In the genomic region with DNA sequence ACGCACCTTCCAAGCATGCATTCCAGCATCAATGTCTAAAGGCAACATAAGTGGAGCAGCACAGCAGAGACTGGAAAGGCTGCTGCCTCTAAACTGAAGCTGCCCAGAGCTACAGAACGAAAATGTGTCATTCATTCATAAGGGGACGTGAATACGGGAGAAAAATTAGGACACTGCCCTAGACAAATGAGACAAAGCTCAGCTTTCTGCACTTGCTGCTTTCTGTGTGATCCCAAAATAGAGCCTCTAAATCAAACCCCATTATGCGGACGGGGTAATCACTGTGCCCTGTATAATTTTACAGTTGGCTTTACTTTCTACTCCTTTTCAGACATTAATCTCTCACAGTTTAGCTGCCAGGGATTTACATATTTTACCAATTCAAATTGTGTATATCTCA, we compare ENCODE assay signal across 19 mouse cellular contexts.
DNase-seq lines count a peak whose midpoint lies in the region; ATAC-seq and TF ChIP-seq lines count a peak whose summit lies in the region.
"Had no signal": no experiment of that assay in that cellular context is flagged by ENCODE, and none has a peak within 500 bp of the region (broad histone marks: within the 10 kb centered on the region; RNA-seq: fewer than 3 reads in every experiment).

No protein-coding gene starts in this region.

- peaks cover 23% of the 10 kb centered on the region for H3K4me1 ChIP-seq in forebrain, embryonic 13.5 days
- peaks cover 14% of the 10 kb centered on the region for H3K4me1 ChIP-seq in forebrain, postnatal 0 days (ENCODE audit: insufficient read depth)
- 0 out of 2 replicates have a peak, but pooled peaks cover 3% of the 10 kb centered on the region for H3K4me1 ChIP-seq in hindbrain, postnatal 0 days (ENCODE audit: insufficient read depth, low read length)
- peaks cover 14% of the 10 kb centered on the region for H3K4me1 ChIP-seq in hindbrain, embryonic 13.5 days (replicated peaks)
- H3K4me1 ChIP-seq in midbrain, embryonic 15.5 days = peaks cover 15% of the 10 kb centered on the region
- H3K4me1 ChIP-seq in midbrain, embryonic 10.5 days = peaks cover 13% of the 10 kb centered on the region
- H3K4me1 ChIP-seq in embryonic facial prominence, embryonic 10.5 days = peaks cover 8% of the 10 kb centered on the region; the same call in 1 of the 2 replicates
- H3K4me1 ChIP-seq: heart, embryonic 12.5 days had no signal

- TF ChIP-seq POLR2A in brain, embryonic 14.5 days (IDR thresholded peaks at IDR 0.05; ENCODE audit: borderline replicate concordance, extremely low read depth, insufficient read depth, insufficient read length, poor library complexity, severe bottlenecking) = no peak

- no peaks in the 10 kb centered on the region for H3K36me3 ChIP-seq in forebrain, embryonic 13.5 days (ENCODE audit: poor library complexity, severe bottlenecking)
- H3K36me3 ChIP-seq in forebrain, postnatal 0 days (ENCODE audit: insufficient read depth) = no peaks in the 10 kb centered on the region
- no peaks in the 10 kb centered on the region for H3K36me3 ChIP-seq in hindbrain, postnatal 0 days (ENCODE audit: insufficient read depth, low read length)
- no peaks in the 10 kb centered on the region for H3K36me3 ChIP-seq in hindbrain, embryonic 13.5 days
- no peaks in the 10 kb centered on the region for H3K36me3 ChIP-seq in midbrain, embryonic 15.5 days (replicated peaks)
- no peaks in the 10 kb centered on the region for H3K36me3 ChIP-seq in midbrain, embryonic 10.5 days
- no peaks in the 10 kb centered on the region for H3K36me3 ChIP-seq in embryonic facial prominence, embryonic 10.5 days (replicated peaks)
- H3K36me3 ChIP-seq: embryonic facial prominence, embryonic 15.5 days; heart, embryonic 12.5 days; hindbrain, embryonic 10.5 days; hindbrain, embryonic 15.5 days had no signal

- no peaks in the 10 kb centered on the region for H3K27me3 ChIP-seq in forebrain, embryonic 13.5 days
- H3K27me3 ChIP-seq in forebrain, postnatal 0 days (ENCODE audit: insufficient read depth, low read length) = no peaks in the 10 kb centered on the region
- H3K27me3 ChIP-seq in hindbrain, postnatal 0 days (ENCODE audit: insufficient read depth, low read length) = no peaks in the 10 kb centered on the region
- no peaks in the 10 kb centered on the region for H3K27me3 ChIP-seq in hindbrain, embryonic 13.5 days
- no peaks in the 10 kb centered on the region for H3K27me3 ChIP-seq in midbrain, embryonic 15.5 days (replicated peaks)
- H3K27me3 ChIP-seq in midbrain, embryonic 10.5 days (ENCODE audit: low read depth, poor library complexity, severe bottlenecking) = no peaks in the 10 kb centered on the region
- no peaks in the 10 kb centered on the region for H3K27me3 ChIP-seq in embryonic facial prominence, embryonic 10.5 days (replicated peaks; ENCODE audit: low read depth, poor library complexity, severe bottlenecking)
- H3K27me3 ChIP-seq: embryonic facial prominence, embryonic 15.5 days; heart, embryonic 12.5 days; hindbrain, embryonic 15.5 days had no signal

- no peak for DNase-seq in forebrain, postnatal 0 days
- DNase-seq in hindbrain, postnatal 0 days (ENCODE audit: low spot score) = no peak
- DNase-seq in midbrain, embryonic 10.5 days (ENCODE audit: low spot score) = no peak
- peak; percentile 57 for DNase-seq in brain, embryonic 14.5 days (ENCODE audit: low read depth)
- no peak for DNase-seq in embryonic facial prominence, embryonic 10.5 days (ENCODE audit: low spot score)
- DNase-seq: adrenal gland, postnatal 10 days; cerebellum, adult 18-20 months; cerebellum, postnatal 10 days; gastrocnemius, postnatal 10 days had no signal

- H3K27ac ChIP-seq in forebrain, embryonic 13.5 days = peak overlapping the region; percentile 48; the same call in 1 of the 2 replicates
- H3K27ac ChIP-seq in forebrain, postnatal 0 days (ENCODE audit: low read depth, low read length) = no peak overlapping the region
- H3K27ac ChIP-seq in hindbrain, postnatal 0 days = peak overlapping the region; percentile 15; the same call in 1 of the 2 replicates
- H3K27ac ChIP-seq in hindbrain, embryonic 13.5 days = no peak overlapping the region
- H3K27ac ChIP-seq in midbrain, embryonic 15.5 days = 0 out of 2 replicates have a peak overlapping the region, but pooled peaks have one; percentile 4
- no peak overlapping the region for H3K27ac ChIP-seq in midbrain, embryonic 10.5 days (replicated peaks)
- no peak overlapping the region for H3K27ac ChIP-seq in embryonic facial prominence, embryonic 10.5 days (replicated peaks)
- H3K27ac ChIP-seq: embryonic facial prominence, embryonic 15.5 days; hindbrain, embryonic 10.5 days; hindbrain, embryonic 15.5 days had no signal

- no peak overlapping the region for H3K4me2 ChIP-seq in forebrain, embryonic 13.5 days
- no peak overlapping the region for H3K4me2 ChIP-seq in forebrain, postnatal 0 days (ENCODE audit: low read depth)
- H3K4me2 ChIP-seq in hindbrain, postnatal 0 days (ENCODE audit: low read depth, low read length) = no peak overlapping the region
- no peak overlapping the region for H3K4me2 ChIP-seq in hindbrain, embryonic 13.5 days
- no peak overlapping the region for H3K4me2 ChIP-seq in midbrain, embryonic 15.5 days
- H3K4me2 ChIP-seq: embryonic facial prominence, embryonic 15.5 days; heart, embryonic 12.5 days; hindbrain, embryonic 15.5 days had no signal

- WGBS in forebrain, embryonic 13.5 days = 40% methylated on average over 6 of the region's 6 CpGs
- 31% methylated on average over 6 of the region's 6 CpGs for WGBS in forebrain, postnatal 0 days
- WGBS in hindbrain, postnatal 0 days = 51% methylated on average over 6 of the region's 6 CpGs
- 74% methylated on average over 6 of the region's 6 CpGs for WGBS in hindbrain, embryonic 13.5 days
- 36% methylated on average over 6 of the region's 6 CpGs for WGBS in midbrain, embryonic 15.5 days
- 80% methylated on average over 6 of the region's 6 CpGs for WGBS in midbrain, embryonic 10.5 days
- WGBS in embryonic facial prominence, embryonic 10.5 days = 79% methylated on average over 6 of the region's 6 CpGs

- no peaks in the 10 kb centered on the region for H3K9me3 ChIP-seq in forebrain, embryonic 13.5 days (replicated peaks)
- no peaks in the 10 kb centered on the region for H3K9me3 ChIP-seq in forebrain, postnatal 0 days (ENCODE audit: low read length)
- no peaks in the 10 kb centered on the region for H3K9me3 ChIP-seq in hindbrain, postnatal 0 days (ENCODE audit: low read length)
- no peaks in the 10 kb centered on the region for H3K9me3 ChIP-seq in hindbrain, embryonic 13.5 days
- no peaks in the 10 kb centered on the region for H3K9me3 ChIP-seq in midbrain, embryonic 15.5 days
- H3K9me3 ChIP-seq in midbrain, embryonic 10.5 days (replicated peaks) = no peaks in the 10 kb centered on the region
- no peaks in the 10 kb centered on the region for H3K9me3 ChIP-seq in embryonic facial prominence, embryonic 10.5 days
- H3K9me3 ChIP-seq: embryonic facial prominence, embryonic 15.5 days; heart, embryonic 12.5 days; hindbrain, embryonic 10.5 days; hindbrain, embryonic 15.5 days had no signal

- TF ChIP-seq CTCF in forebrain, postnatal 0 days (IDR thresholded peaks at IDR 0.05; ENCODE audit: low read depth) = no peak
- TF ChIP-seq CTCF in hindbrain, postnatal 0 days (IDR thresholded peaks at IDR 0.05; ENCODE audit: low read depth) = no peak
- TF ChIP-seq CTCF in brain, embryonic 14.5 days (IDR thresholded peaks at IDR 0.05; ENCODE audit: borderline replicate concordance, extremely low read depth, insufficient read depth, insufficient read length) = no peak

- no peak overlapping the region for H3K4me3 ChIP-seq in forebrain, embryonic 13.5 days
- H3K4me3 ChIP-seq in forebrain, postnatal 0 days (ENCODE audit: low read depth, low read length) = no peak overlapping the region
- H3K4me3 ChIP-seq in hindbrain, postnatal 0 days (ENCODE audit: low read length) = no peak overlapping the region
- no peak overlapping the region for H3K4me3 ChIP-seq in hindbrain, embryonic 13.5 days
- no peak overlapping the region for H3K4me3 ChIP-seq in midbrain, embryonic 15.5 days
- H3K4me3 ChIP-seq in midbrain, embryonic 10.5 days = no peak overlapping the region
- no peak overlapping the region for H3K4me3 ChIP-seq in embryonic facial prominence, embryonic 10.5 days
- H3K4me3 ChIP-seq: embryonic facial prominence, embryonic 15.5 days; erythroblast, embryonic 14.5 days; heart, embryonic 12.5 days; hindbrain, embryonic 10.5 days; hindbrain, embryonic 15.5 days had no signal

- H3K9ac ChIP-seq in forebrain, embryonic 13.5 days = no peak overlapping the region
- no peak overlapping the region for H3K9ac ChIP-seq in forebrain, postnatal 0 days
- no peak overlapping the region for H3K9ac ChIP-seq in hindbrain, postnatal 0 days (replicated peaks; ENCODE audit: low read length)
- no peak overlapping the region for H3K9ac ChIP-seq in hindbrain, embryonic 13.5 days
- no peak overlapping the region for H3K9ac ChIP-seq in midbrain, embryonic 15.5 days
- H3K9ac ChIP-seq: embryonic facial prominence, embryonic 15.5 days; heart, embryonic 12.5 days; hindbrain, embryonic 15.5 days had no signal

- 0 out of 2 replicates have a peak, but pooled peaks have one; percentile 19 for ATAC-seq in forebrain, embryonic 13.5 days
- ATAC-seq in forebrain, postnatal 0 days = no peak; the same call in 1 of the 2 replicates
- no peak for ATAC-seq in hindbrain, postnatal 0 days
- no peak for ATAC-seq in hindbrain, embryonic 13.5 days (ENCODE audit: low FRiP score)
- ATAC-seq in midbrain, embryonic 15.5 days (replicated peaks) = no peak; the same call in 1 of the 2 replicates
- ATAC-seq: inflammation-experienced regulatory T-cells, adult 6 months; intestine, postnatal 0 days had no signal

Comparison
In these comparisons a context has a peak if more than half of its experiments do, and no peak if none do; other contexts are left out.
1. H3K27ac ChIP-seq: peak in forebrain, embryonic 13.5 days (single experiment), hindbrain, postnatal 0 days (single experiment) and midbrain, embryonic 15.5 days (single experiment); none in forebrain, postnatal 0 days (single experiment), hindbrain, embryonic 13.5 days (single experiment), midbrain, embryonic 10.5 days (single experiment) and embryonic facial prominence, embryonic 10.5 days (single experiment).